Mouse (Mus musculus): ENCODE measurements around the gene Sox15.
A peak's percentile ranks its signal among the peaks of the same experiment; 100 is the strongest.

Gene Sox15

GRCm38 (mm10) chr11:69680136-69680855 is 25.2 kb downstream of the Sox15 start:
- no peak for DNase-seq (ENCODE audit: low spot score in 2 of 2)

GRCm38 (mm10) chr11:69681314-69682208 is 26.4 kb downstream of the Sox15 start, which contains the start of gene Senp3:
Gene Senp3, minus strand, starts transcription at chr11:69682084.
- peak; percentile 96 to 97 for DNase-seq (ENCODE audit: low spot score in 2 of 2)

- DNase-seq (ENCODE audit: low spot score in 2 of 2) = no peak
Measured at GRCm38 (mm10) chr11:69682209-69682839, 27.2 kb downstream of the Sox15 start.

- peak; percentile 74 to 84 for DNase-seq (ENCODE audit: low spot score in 2 of 2)
Measured at GRCm38 (mm10) chr11:69682840-69683533, 27.9 kb downstream of the Sox15 start.

DNA sequence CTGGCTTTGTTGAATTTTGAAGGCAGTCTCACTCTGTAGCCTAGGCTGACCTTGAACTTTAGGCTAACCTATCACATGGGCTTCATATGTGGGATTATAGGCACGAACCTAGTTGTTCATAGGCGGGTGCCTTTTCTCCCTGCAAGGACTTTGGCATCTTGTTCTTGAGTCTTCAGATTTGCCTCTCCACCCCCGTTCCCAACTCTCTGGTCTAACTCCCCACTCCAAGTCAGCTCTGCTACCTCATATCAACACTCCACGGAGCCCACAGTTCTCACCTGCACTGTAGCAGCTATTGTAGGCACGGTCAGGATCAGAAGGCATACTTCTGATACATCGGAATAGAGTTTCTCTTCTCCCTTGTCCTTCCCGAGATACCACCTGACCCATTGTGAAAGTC is 28.5 kb downstream of the Sox15 start:
- DNase-seq (ENCODE audit: low spot score in 2 of 2) = no peak

- DNase-seq (ENCODE audit: low spot score in 2 of 2) = no peak
Measured at GRCm38 (mm10) chr11:69684128-69684745, 29.1 kb downstream of the Sox15 start.

GRCm38 (mm10) chr11:69684936-69685335 is 29.8 kb downstream of the Sox15 start:
- DNase-seq (ENCODE audit: low spot score in 2 of 2) = no peak

GRCm38 (mm10) chr11:69685526-69686148 is 30.5 kb downstream of the Sox15 start, which contains the start of gene Tnfsf13:
Gene Tnfsf13, minus strand, starts transcription at chr11:69685784.
- no peak for DNase-seq (ENCODE audit: low spot score in 2 of 2)

DNA sequence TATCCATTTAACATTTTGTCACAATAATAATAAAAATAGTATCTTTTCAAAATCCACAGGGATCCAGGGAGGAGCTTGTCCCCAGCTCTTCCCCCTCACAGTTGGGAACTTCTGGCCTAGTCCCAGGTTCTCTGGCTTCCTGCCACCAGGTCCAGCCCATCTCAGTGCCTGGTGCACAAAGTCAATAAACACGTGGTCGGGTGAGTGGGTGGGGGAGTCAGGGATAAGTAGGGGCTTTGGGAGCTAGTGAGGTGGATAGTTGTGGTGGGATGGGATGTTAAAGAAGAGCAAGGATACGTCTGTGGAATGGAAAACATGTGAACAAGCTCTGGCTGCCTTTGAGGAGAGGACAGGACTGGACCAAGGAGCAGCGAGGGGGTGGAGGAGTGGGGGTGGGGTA is 31.3 kb downstream of the Sox15 start:
- no peak for DNase-seq (ENCODE audit: low spot score in 2 of 2)

DNA sequence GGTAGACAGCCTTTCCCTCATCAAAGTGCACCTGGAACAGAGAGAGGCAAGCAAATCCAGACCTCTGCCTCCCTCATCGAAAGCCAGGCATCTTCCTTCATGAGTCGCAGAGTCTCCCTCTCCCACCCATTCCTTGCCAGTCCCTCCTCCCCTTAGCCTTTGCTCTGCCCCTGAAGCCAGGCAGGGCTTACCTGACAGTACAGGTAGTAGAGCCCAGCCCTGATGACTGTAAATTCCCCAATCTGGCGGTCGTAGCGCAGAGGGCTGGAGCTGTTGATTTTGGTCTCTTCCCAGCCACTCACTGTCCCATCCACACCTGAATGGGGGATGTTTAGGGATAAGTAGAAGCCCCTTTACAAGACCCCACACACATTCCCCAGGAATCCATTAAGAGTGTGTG is 31.9 kb downstream of the Sox15 start:
- no peak for DNase-seq (ENCODE audit: low spot score in 2 of 2)

- no peak for DNase-seq (ENCODE audit: low spot score in 2 of 2)
Measured at GRCm38 (mm10) chr11:69689891-69690290, 34.8 kb downstream of the Sox15 start.

DNA sequence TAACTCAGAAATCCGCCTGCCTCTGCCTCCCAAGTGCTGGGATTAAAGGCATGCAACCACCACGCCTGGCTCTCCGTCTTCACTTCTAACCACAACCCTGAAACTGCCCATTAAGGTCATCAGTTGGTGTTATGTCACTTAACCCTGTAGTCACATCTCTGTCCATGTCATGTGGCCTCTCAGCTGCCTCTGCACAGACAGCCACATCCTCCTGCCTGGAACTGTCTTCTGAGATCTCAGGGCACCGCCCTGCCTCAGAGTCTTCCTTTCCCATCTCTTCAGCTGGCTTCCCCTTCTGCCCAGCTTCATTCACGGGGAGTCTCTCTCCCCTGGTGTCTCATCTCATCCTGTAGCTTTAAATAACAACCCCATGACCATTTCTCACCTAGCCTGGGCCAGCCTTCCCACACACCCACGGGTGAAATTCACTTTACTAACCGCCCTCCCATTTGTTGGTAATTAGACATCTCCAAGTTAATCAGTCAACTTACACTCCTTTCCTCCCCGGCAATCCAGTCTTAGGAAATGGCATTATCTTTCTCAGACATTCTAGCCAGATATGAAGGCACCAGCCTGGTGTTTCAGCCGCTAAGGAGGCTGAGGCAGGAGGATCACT is 37.2 kb downstream of the Sox15 start:
- no peak for DNase-seq (ENCODE audit: low spot score in 2 of 2)

DNA sequence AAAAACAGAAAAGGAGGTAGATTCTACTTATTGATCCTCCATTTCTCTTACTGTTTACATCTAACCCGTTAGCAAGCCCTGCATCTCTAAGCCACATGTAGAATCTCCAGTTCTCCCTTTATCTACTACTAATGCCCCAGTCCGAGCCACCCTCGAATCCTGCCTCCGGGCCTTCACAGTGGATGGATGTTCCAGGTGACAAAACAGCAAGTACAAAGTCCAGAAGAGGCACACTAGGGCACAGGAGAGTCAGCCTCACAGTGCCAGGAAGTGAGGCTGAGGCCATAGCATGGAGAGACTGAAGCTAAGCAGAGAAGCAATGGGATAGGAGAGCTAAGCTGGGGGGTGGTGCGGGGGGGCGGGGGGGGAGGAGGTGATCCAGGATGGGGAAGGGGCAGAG is 37.7 kb downstream of the Sox15 start:
- no peak for DNase-seq (ENCODE audit: low spot score in 2 of 2)

DNA sequence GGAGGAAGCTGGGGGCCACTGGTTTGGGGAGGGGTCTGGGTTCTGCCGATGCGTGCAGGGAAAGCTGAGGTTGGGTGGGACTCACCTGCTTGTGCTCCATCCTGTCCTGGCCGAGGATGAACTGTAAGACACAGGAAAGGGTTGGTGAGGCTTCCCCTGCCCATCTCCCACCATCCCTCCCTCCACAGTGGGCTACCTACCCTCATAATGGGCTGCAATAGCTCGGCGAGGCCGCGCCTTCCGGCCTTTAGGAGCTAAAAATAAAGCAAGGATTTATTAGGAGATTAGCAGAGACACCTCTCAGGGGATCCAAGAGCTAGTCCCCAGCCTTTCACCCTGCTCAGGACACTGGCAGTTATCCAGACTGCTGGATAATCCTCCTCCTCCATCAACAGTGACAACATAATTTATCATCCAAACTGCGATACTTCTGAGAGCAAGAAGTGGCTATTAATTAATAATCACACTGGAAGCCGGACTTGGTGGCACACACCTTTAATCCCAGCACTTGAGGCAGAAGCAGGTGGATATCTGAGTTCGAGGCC is 38.4 kb downstream of the Sox15 start:
- DNase-seq (ENCODE audit: low spot score in 2 of 2) = no peak

DNA sequence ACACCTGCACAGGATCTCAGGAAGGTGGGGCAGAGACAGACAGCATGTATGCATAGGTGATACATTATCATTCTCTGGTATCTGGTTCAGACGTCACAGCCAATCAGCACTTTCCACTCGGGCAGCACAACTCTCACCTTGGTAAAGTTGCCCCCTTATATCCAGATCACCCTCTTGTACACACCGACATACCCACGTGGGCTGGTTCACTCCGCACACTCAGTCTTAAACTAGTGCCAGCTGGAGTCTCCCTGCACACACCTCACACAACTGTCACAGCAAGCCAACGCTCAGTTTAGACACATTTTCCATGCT is 39.9 kb downstream of the Sox15 start:
- DNase-seq (ENCODE audit: low spot score in 2 of 2) = no peak

- peak; percentile 28 to 37 for DNase-seq (ENCODE audit: low spot score in 2 of 2)
Measured at GRCm38 (mm10) chr11:69695361-69696181, 40.5 kb downstream of the Sox15 start, which contains the start of the genes Tnfsf12 and Tnfsfm13. Gene Tnfsf12, minus strand, starts transcription at chr11:69695849. Gene Tnfsfm13, minus strand, starts transcription at chr11:69696098.

DNA sequence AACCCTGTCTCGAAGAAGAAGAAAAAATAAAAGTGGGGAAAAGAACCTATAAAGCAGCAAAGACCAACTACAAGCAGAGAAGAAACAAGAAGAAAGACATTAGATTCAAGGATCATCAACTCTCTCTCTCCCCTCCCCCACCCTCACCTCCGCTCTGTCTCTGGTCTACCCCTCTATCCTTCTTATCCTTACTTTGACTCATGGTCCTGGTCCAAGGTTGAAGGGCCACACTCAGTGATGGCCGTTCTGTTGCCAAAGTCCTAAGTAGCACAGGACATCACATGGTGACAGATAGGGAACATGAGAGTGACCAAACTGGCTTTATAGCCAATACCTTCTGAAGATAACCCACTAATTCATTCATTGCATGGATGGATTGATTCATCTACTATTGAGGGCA is 42.3 kb downstream of the Sox15 start:
- no peak for DNase-seq (ENCODE audit: low spot score in 2 of 2)

DNA sequence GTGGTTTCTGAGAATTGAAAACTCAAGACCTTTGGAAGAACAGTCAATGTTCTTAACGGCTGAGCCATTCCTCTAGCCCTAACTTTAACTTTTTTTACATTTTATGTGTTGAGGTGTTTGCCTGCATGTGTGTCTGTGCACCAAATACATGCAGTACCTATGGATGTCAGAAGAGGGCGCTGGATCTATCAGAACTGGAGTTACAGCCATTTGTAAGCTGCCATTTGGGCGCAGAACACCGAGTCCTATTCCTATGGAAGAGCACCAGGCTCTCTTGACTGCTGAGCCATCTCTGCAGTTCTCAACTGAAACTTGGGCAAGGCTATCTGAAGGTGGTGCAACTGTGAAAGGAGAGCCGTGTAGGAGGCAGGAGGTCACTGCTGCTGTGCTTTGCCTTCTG is 43.5 kb downstream of the Sox15 start:
- no peak for DNase-seq (ENCODE audit: low spot score in 2 of 2)

- no peak for DNase-seq (ENCODE audit: low spot score in 2 of 2)
Measured at GRCm38 (mm10) chr11:69699595-69699994, 44.5 kb downstream of the Sox15 start.
